Mouse (Mus musculus) MEL (cell line): ENCODE data around the gene Mbd6. TPM values are rescaled to one million over a fixed set of nuclear protein-coding genes. Genes with fewer than 3 reads are reported as not detected.

ENCODE experiments used
- DNase-seq: peaks from one replicate; pipeline ENCODE4 v3.0.0; 2011; ENCODE audit warnings: low read depth, low spot score
- H3K27ac ChIP-seq: 2 replicates; pipeline ENCODE4 v1.5.1; 2012; ENCODE audit warnings: low read depth, mild to moderate bottlenecking, control low read depth, low read length, moderate library complexity; ENCODE audit not compliant: control insufficient read depth
- H3K27me3 ChIP-seq, 2 experiments: fragments of 150-350 bp in 1 of 2; sonication (generic) in 1 of 2; 2 replicates each; pipeline ENCODE4 v1.6.1; 2012; ENCODE audit warnings: low read length in 2 of 2, mild to moderate bottlenecking in 2 of 2, improper control_type of control experiment in 1 of 2, moderate library complexity in 1 of 2; ENCODE audit not compliant: insufficient read depth in 2 of 2, control insufficient read depth in 1 of 2
- H3K36me3 ChIP-seq, 2 experiments: 2 replicates each; pipeline ENCODE4 v1.6.1; 2012 to 2014; ENCODE audit warnings: low read length in 2 of 2, improper control_type of control experiment in 1 of 2, inconsistent platforms in 1 of 2, mild to moderate bottlenecking in 1 of 2; ENCODE audit not compliant: insufficient read depth in 2 of 2, control insufficient read depth in 1 of 2
- H3K4me1 ChIP-seq, 2 experiments: fragments of 150-350 bp in 1 of 2; sonication (generic) in 1 of 2; 2 replicates each; pipeline ENCODE4 v1.6.1; 2012; ENCODE audit warnings: low read length in 2 of 2, improper control_type of control experiment in 1 of 2, mild to moderate bottlenecking in 1 of 2; ENCODE audit not compliant: insufficient read depth in 2 of 2, control insufficient read depth in 1 of 2
- H3K4me3 ChIP-seq, 2 experiments: fragments of 150-350 bp in 1 of 2; sonication (generic) in 1 of 2; 2 replicates each; pipeline ENCODE4 v1.5.1; 2012; ENCODE audit warnings: low read depth in 2 of 2, low read length in 2 of 2, mild to moderate bottlenecking in 2 of 2, moderate library complexity in 2 of 2, control low read depth in 1 of 2, improper control_type of control experiment in 1 of 2; ENCODE audit not compliant: control insufficient read depth in 1 of 2, insufficient read depth in 1 of 2
- H3K79me2 ChIP-seq: 2 replicates; pipeline ENCODE4 v1.6.1; 2012; ENCODE audit warnings: mild to moderate bottlenecking, low read length, moderate library complexity; ENCODE audit not compliant: control insufficient read depth, poor library complexity, insufficient read depth
- H3K9ac ChIP-seq: 2 replicates; pipeline ENCODE4 v1.6.1; 2012; ENCODE audit warnings: low read depth, mild to moderate bottlenecking, control low read depth, low read length, moderate library complexity; ENCODE audit not compliant: control insufficient read depth, poor library complexity, severe bottlenecking
- H3K9me3 ChIP-seq: fragments of 150-350 bp; sonication (generic); replicated peaks from 2 replicates; pipeline ENCODE4 v1.6.1; 2012; ENCODE audit warnings: mild to moderate bottlenecking, low read length, improper control_type of control experiment, moderate library complexity; ENCODE audit not compliant: insufficient read depth
- BHLHE40 ChIP-seq: IDR thresholded peaks from 2 replicates; pipeline ENCODE4 v1.6.1; 2012; ENCODE audit warnings: low read depth, mild to moderate bottlenecking, inconsistent platforms, low read length, improper control_type of control experiment, borderline replicate concordance
- CHD2 ChIP-seq: IDR thresholded peaks from 2 replicates; pipeline ENCODE4 v1.6.1; 2011; ENCODE audit warnings: low read length, improper control_type of control experiment
- E2F4 ChIP-seq: IDR thresholded peaks from 2 replicates; pipeline ENCODE4 v1.6.1; 2011; ENCODE audit warnings: low read depth, low read length, improper control_type of control experiment, borderline replicate concordance
- JUND ChIP-seq: IDR thresholded peaks from 2 replicates; pipeline ENCODE4 v1.6.1; 2011; ENCODE audit warnings: low read depth, mild to moderate bottlenecking, improper control_type of control experiment, low read length
- MAZ ChIP-seq: IDR thresholded peaks from 2 replicates; pipeline ENCODE4 v1.6.1; 2012; ENCODE audit warnings: low read depth, mild to moderate bottlenecking, inconsistent platforms, low read length, improper control_type of control experiment
- MXI1 ChIP-seq: IDR thresholded peaks from 2 replicates; pipeline ENCODE4 v1.6.1; 2011; ENCODE audit warnings: mild to moderate bottlenecking, low read depth, low read length, improper control_type of control experiment
- NELFE ChIP-seq: IDR thresholded peaks from 2 replicates; pipeline ENCODE4 v1.6.1; 2011; ENCODE audit warnings: low read depth, low read length, improper control_type of control experiment
- POLR2A ChIP-seq, 2 experiments: IDR thresholded peaks; 2 replicates each; pipeline ENCODE4 v1.6.1; 2011 to 2012; ENCODE audit warnings: low read length in 2 of 2, mild to moderate bottlenecking in 2 of 2, control low read depth in 1 of 2, improper control_type of control experiment in 1 of 2, low read depth in 1 of 2, moderate library complexity in 1 of 2; ENCODE audit not compliant: control insufficient read depth in 1 of 2, insufficient read depth in 1 of 2, poor library complexity in 1 of 2
- POLR2AphosphoS5 ChIP-seq: IDR thresholded peaks from 2 replicates; pipeline ENCODE4 v1.6.1; 2012; ENCODE audit warnings: low read depth, borderline replicate concordance, mild to moderate bottlenecking, inconsistent platforms, low read length, moderate library complexity, mixed read lengths
- RAD21 ChIP-seq: IDR thresholded peaks from 2 replicates; pipeline ENCODE4 v1.6.1; 2011; ENCODE audit warnings: mild to moderate bottlenecking, low read depth, low read length, improper control_type of control experiment
- RCOR1 ChIP-seq: IDR thresholded peaks from 2 replicates; pipeline ENCODE4 v1.6.1; 2012; ENCODE audit warnings: low read depth, mild to moderate bottlenecking, inconsistent platforms, low read length, improper control_type of control experiment
- SIN3A ChIP-seq: IDR thresholded peaks from 2 replicates; pipeline ENCODE4 v1.6.1; 2012; ENCODE audit warnings: low read length, improper control_type of control experiment, inconsistent platforms
- TBP ChIP-seq: IDR thresholded peaks from 2 replicates; pipeline ENCODE4 v1.8.0; 2011; ENCODE audit warnings: low read depth, low read length, improper control_type of control experiment
- UBTF ChIP-seq: IDR thresholded peaks from 2 replicates; pipeline ENCODE4 v1.6.1; 2012; ENCODE audit warnings: low read depth, mild to moderate bottlenecking, inconsistent platforms, low read length, improper control_type of control experiment, moderate library complexity, borderline replicate concordance; ENCODE audit not compliant: insufficient read depth
- USF2 ChIP-seq, 2 experiments: IDR thresholded peaks; 2 replicates each; pipeline ENCODE4 v1.6.1; 2011 to 2012; ENCODE audit warnings: improper control_type of control experiment in 2 of 2, low read length in 2 of 2, borderline replicate concordance in 1 of 2, inconsistent platforms in 1 of 2, low read depth in 1 of 2, mild to moderate bottlenecking in 1 of 2; ENCODE audit not compliant: insufficient read depth in 1 of 2
- polyA plus RNA-seq, 2 experiments: library from polyadenylated mRNA; stranded (reverse) in 1 of 2; unstranded in 1 of 2; fragments of >175 nt in 1 of 2; fragments of >200 nt in 1 of 2; gene quantifications; 2 replicates each; pipeline versions ENCODE4 v1.2.1 to v1.2.4; 2012; ENCODE audit warnings: low replicate concordance in 2 of 2, low read depth in 1 of 2; ENCODE audit not compliant: insufficient read length in 2 of 2, insufficient read depth in 1 of 2, missing spikeins in 1 of 2
- total RNA-seq: library from RNA; depleted of rRNA; stranded (reverse); fragments of 300-350 nt; gene quantifications from 2 replicates; pipeline ENCODE4 v1.2.3, GENCODE M21; 2012

Mbd6 gene
- total and polyA plus RNA-seq, 3 experiments: 4.2 to 44.8 TPM; not detected in 1

- Histone ChIP-seq H3K79me2 (no peaks in the 10 kb centered on the region), H3K9me3 (no peaks in the 10 kb centered on the region), H3K27me3 (no peaks in the 10 kb centered on the region), H3K27ac (no peak overlapping the region), H3K36me3 (peaks cover 0 to 2% of the 10 kb centered on the region in 2 experiments; a peak in 1 of 4 replicates), H3K4me1 (peaks cover 0 to 21% of the 10 kb centered on the region in 2 experiments), H3K9ac (no peak overlapping the region), H3K4me3 (no peak overlapping the region)
- no peak for DNase-seq
- no peak for TF ChIP-seq RAD21
- TF ChIP-seq POLR2AphosphoS5: no peak
- TF ChIP-seq CHD2: no peak
- no peak for TF ChIP-seq USF2 (IDR thresholded peaks at IDR 0.05; ENCODE audit: borderline replicate concordance in 1 of 2, insufficient read depth in 1 of 2, low read depth in 1 of 2, low read length in 2 of 2)
Observed at GRCm38 (mm10) chr10:127258489-127258888, 30.3 kb downstream of the Mbd6 start.

- no peaks in the 10 kb centered on the region for H3K79me2 ChIP-seq
- no peak for DNase-seq
- TF ChIP-seq NELFE (no peak), USF2 (IDR thresholded peaks at IDR 0.05; ENCODE audit: borderline replicate concordance in 1 of 2, insufficient read depth in 1 of 2, low read depth in 1 of 2, low read length in 2 of 2) (no peak), BHLHE40 (no peak), POLR2AphosphoS5 (no peak), JUND (no peak), UBTF (no peak), RCOR1 (no peak)
- TF ChIP-seq, all 39 proteins: peak for 0
- Histone ChIP-seq H3K27ac (no peak overlapping the region), H3K9ac (no peak overlapping the region), H3K4me3 (no peak overlapping the region), H3K9me3 (no peaks in the 10 kb centered on the region), H3K36me3 (no peaks in the 10 kb centered on the region), H3K4me1 (peaks cover 0 to 21% of the 10 kb centered on the region in 2 experiments), H3K27me3 (no peaks in the 10 kb centered on the region)
Observed at GRCm38 (mm10) chr10:127257790-127258189, 31.0 kb downstream of the Mbd6 start.

GRCm38 (mm10) chr10:127255625-127256345, 33.0 kb downstream of the Mbd6 start:
- Histone ChIP-seq H3K27ac (no peak overlapping the region), H3K4me3 (no peak overlapping the region), H3K36me3 (no peaks in the 10 kb centered on the region), H3K79me2 (no peaks in the 10 kb centered on the region), H3K9ac (no peak overlapping the region), H3K4me1 (peaks cover 0 to 4% of the 10 kb centered on the region in 2 experiments; a peak in 1 of 4 replicates), H3K27me3 (no peaks in the 10 kb centered on the region), H3K9me3 (no peaks in the 10 kb centered on the region)
- DNase-seq: no peak
- TF ChIP-seq E2F4: no peak
- TF ChIP-seq SIN3A: peak; percentile 53; the same call in 1 of the 2 replicates
- TF ChIP-seq POLR2AphosphoS5: no peak
- no peak for TF ChIP-seq POLR2A (IDR thresholded peaks at IDR 0.05; ENCODE audit: control insufficient read depth in 1 of 2, insufficient read depth in 1 of 2, low read depth in 1 of 2, low read length in 2 of 2, poor library complexity in 1 of 2)
- TF ChIP-seq NELFE: no peak
- TF ChIP-seq MAZ: no peak
- no peak for TF ChIP-seq TBP
- no peak for TF ChIP-seq BHLHE40
- peak; percentile 70 for TF ChIP-seq MXI1
